Mouse (Mus musculus) adrenal gland, postnatal 10 days (tissue): ENCODE measurements at regions not wholly inside any gene's neighbourhood (a gene's known extent, or its start where the extent isn't known, plus 50 kb on each side); places are given as distances from the start of the nearest gene placed in this dataset.

Experiments
- DNase-seq: peaks from one replicate; pipeline ENCODE4 v3.0.0; 2021; ENCODE audit warnings: mixed read lengths

- peak; percentile 9 for DNase-seq
Observed at GRCm38 (mm10) chr2:50003866-50004265, 62.4 kb upstream of the Lypd6 start.

GRCm38 (mm10) chr2:50004674-50005527 is 61.3 kb upstream of the Lypd6 start:
- DNase-seq = no peak

- no peak for DNase-seq
Observed at GRCm38 (mm10) chr2:50008282-50008681, 57.9 kb upstream of the Lypd6 start.

GRCm38 (mm10) chr2:50010409-50010808 is 55.8 kb upstream of the Lypd6 start:
- no peak for DNase-seq

GRCm38 (mm10) chr2:50012303-50012702 is 53.9 kb upstream of the Lypd6 start:
- DNase-seq = no peak

- DNase-seq = no peak
Observed at GRCm38 (mm10) chr2:50013248-50013647, 53.0 kb upstream of the Lypd6 start.

GRCm38 (mm10) chr2:50013882-50014281 is 52.3 kb upstream of the Lypd6 start:
- no peak for DNase-seq

- no peak for DNase-seq
Observed at GRCm38 (mm10) chr2:50014683-50015082, 51.5 kb upstream of the Lypd6 start.
